Mouse (Mus musculus): ENCODE results near the gene BC004004. TPM values are rescaled to one million over a fixed set of nuclear protein-coding genes. Genes with fewer than 3 reads are reported as not detected.

Gene BC004004
- polyA plus RNA-seq, 1 experiment from 2014 or later, result 116 TPM

DNA sequence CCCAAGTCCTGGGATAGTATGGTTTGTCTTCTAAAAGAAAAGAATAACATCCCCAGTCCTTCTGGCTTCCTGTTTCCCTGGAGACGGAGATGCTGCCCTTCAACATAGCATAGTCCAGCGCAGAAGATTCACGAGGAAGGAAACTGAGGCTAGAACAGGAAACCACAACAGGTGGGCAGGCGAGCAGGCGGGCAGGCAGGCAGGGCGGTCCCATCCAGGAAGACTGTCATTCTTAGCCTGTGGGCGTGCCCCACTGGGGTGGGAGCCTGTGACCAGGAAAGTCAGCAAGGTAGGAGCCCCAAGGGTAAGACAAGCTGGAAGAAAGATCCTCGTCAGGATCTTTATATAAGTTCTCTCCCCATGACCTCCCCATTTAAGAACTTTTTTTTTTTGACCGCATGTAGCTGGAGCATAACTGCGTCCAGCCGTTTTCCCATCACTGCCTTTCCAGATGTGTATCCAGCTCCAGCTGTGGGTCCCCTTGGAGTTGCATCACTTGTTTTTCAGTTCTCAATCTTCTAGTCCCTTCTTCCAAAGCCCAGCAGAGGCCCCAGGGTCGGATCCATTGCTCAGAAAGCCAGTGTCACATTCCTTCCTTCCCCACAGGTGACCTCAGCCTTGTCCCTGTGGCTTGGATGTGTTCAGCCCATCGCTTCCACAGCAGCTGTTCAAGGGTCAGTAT is 35.9 kb downstream of the BC004004 start:
- WGBS, result 53% methylated on average over 13 of the region's 13 CpGs
- no peak overlapping the region for H3K4me3 ChIP-seq (ENCODE audit: low read depth, low read length)
- peaks cover 24% of the 10 kb centered on the region for H3K36me3 ChIP-seq (ENCODE audit: control insufficient read depth, insufficient read depth)
- H3K27me3 ChIP-seq (replicated peaks; ENCODE audit: control insufficient read depth, insufficient read depth, low read length), result no peaks in the 10 kb centered on the region
- no peak for ATAC-seq
- TF ChIP-seq CTCF (IDR thresholded peaks at IDR 0.05; ENCODE audit: low read depth), result no peak
- no peak overlapping the region for H3K27ac ChIP-seq (ENCODE audit: low read depth, low read length)
- H3K4me2 ChIP-seq (replicated peaks; ENCODE audit: low read depth), result no peak overlapping the region
- no peak overlapping the region for H3K9ac ChIP-seq (ENCODE audit: low read depth, low read length)
- H3K4me1 ChIP-seq (replicated peaks; ENCODE audit: control insufficient read depth, insufficient read depth, low read length), result no peaks in the 10 kb centered on the region
- no peaks in the 10 kb centered on the region for H3K9me3 ChIP-seq (ENCODE audit: control insufficient read depth)

- TF ChIP-seq CTCF (IDR thresholded peaks at IDR 0.05; ENCODE audit: low read depth), result no peak
- ATAC-seq, result no peak
- H3K4me2 ChIP-seq (replicated peaks; ENCODE audit: low read depth), result no peak overlapping the region
- no peaks in the 10 kb centered on the region for H3K4me1 ChIP-seq (replicated peaks; ENCODE audit: control insufficient read depth, insufficient read depth, low read length)
- peaks cover 17% of the 10 kb centered on the region for H3K36me3 ChIP-seq (ENCODE audit: control insufficient read depth, insufficient read depth)
- no peak overlapping the region for H3K9ac ChIP-seq (ENCODE audit: low read depth, low read length)
- no peaks in the 10 kb centered on the region for H3K27me3 ChIP-seq (replicated peaks; ENCODE audit: control insufficient read depth, insufficient read depth, low read length)
- 34% methylated on average over 15 of the region's 15 CpGs for WGBS
- H3K9me3 ChIP-seq (ENCODE audit: control insufficient read depth), result no peaks in the 10 kb centered on the region
- H3K4me3 ChIP-seq (ENCODE audit: low read depth, low read length), result no peak overlapping the region
- no peak overlapping the region for H3K27ac ChIP-seq (ENCODE audit: low read depth, low read length)
Observed at GRCm38 (mm10) chr17:29305058-29305806, 36.6 kb downstream of the BC004004 start.

DNA sequence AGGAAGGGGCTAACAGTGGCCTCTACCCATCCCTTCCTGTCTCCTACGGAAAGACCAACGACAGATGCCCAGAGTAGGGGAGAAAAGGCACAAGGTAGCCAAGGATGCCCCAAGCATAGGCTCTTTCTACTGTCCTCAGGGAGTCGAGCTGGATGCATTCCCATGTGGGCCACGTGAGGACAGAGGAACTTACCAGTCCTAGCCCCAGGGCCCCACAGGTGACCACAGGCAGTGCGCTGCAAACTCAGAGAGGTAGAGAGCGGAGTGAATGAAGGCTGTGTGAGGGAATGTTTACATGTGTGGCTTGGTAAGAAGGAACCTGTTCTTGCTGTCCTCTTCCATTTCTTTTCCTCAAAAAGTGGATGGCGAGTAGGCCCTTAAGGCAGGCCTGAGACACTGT is 37.3 kb downstream of the BC004004 start:
- Histone ChIP-seq H3K36me3 (ENCODE audit: control insufficient read depth, insufficient read depth) (peaks cover 13% of the 10 kb centered on the region), H3K9ac (ENCODE audit: low read depth, low read length) (no peak overlapping the region), H3K4me2 (replicated peaks; ENCODE audit: low read depth) (no peak overlapping the region), H3K4me3 (ENCODE audit: low read depth, low read length) (no peak overlapping the region), H3K9me3 (ENCODE audit: control insufficient read depth) (no peaks in the 10 kb centered on the region), H3K4me1 (replicated peaks; ENCODE audit: control insufficient read depth, insufficient read depth, low read length) (no peaks in the 10 kb centered on the region), H3K27ac (ENCODE audit: low read depth, low read length) (no peak overlapping the region), H3K27me3 (replicated peaks; ENCODE audit: control insufficient read depth, insufficient read depth, low read length) (no peaks in the 10 kb centered on the region)
- ATAC-seq, result no peak
- TF ChIP-seq CTCF (IDR thresholded peaks at IDR 0.05; ENCODE audit: low read depth), result no peak
- WGBS, result 66% methylated on average over 7 of the region's 7 CpGs

DNA sequence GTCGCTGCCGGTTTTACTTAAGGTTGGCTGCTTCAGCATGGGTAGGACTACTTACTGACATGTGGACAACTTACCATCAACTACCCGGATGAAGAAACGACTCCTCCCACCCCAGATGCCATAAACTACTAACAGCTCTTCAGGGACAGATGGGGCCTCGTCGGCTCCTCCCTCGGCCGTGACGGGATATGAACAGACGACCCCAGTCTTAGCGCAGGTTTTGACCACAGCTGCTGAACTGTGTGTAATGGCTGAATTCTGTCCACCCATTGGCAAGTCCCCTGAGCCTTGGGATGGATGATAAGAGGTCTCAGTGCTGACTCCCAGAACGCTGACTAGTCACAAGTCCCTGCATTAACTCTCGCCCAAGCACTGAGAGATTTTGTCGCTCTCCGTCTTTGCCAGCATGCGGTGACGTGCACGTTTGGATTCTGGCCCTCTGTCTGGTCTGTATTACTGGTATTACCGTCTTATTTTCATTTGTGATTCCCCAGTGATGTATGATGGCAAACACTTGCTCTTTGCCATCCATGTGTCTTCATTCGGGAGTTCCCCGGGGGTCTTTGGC is 41.6 kb downstream of the BC004004 start:
- no peaks in the 10 kb centered on the region for H3K9me3 ChIP-seq (ENCODE audit: control insufficient read depth)
- WGBS, result 75% methylated on average over 21 of the region's 21 CpGs

GRCm38 (mm10) chr17:29311602-29312001 is 43.0 kb downstream of the BC004004 start:
- no peak for TF ChIP-seq CTCF (IDR thresholded peaks at IDR 0.05; ENCODE audit: low read depth)
- H3K36me3 ChIP-seq (ENCODE audit: control insufficient read depth, insufficient read depth), result no peaks in the 10 kb centered on the region
- no peaks in the 10 kb centered on the region for H3K4me1 ChIP-seq (replicated peaks; ENCODE audit: control insufficient read depth, insufficient read depth, low read length)
- H3K9me3 ChIP-seq (ENCODE audit: control insufficient read depth), result no peaks in the 10 kb centered on the region
- H3K4me3 ChIP-seq (ENCODE audit: low read depth, low read length), result no peak overlapping the region
- 88% methylated on average over 8 of the region's 8 CpGs for WGBS
- no peak overlapping the region for H3K9ac ChIP-seq (ENCODE audit: low read depth, low read length)
- H3K27ac ChIP-seq (ENCODE audit: low read depth, low read length), result no peak overlapping the region
- no peak overlapping the region for H3K4me2 ChIP-seq (replicated peaks; ENCODE audit: low read depth)
- ATAC-seq, result no peak
- no peaks in the 10 kb centered on the region for H3K27me3 ChIP-seq (replicated peaks; ENCODE audit: control insufficient read depth, insufficient read depth, low read length)

More for the DNA sequence above, 41.6 kb downstream of the BC004004 start:
- Histone ChIP-seq H3K36me3 (ENCODE audit: control insufficient read depth, insufficient read depth) (no peaks in the 10 kb centered on the region), H3K4me2 (replicated peaks; ENCODE audit: low read depth) (no peak overlapping the region), H3K4me3 (ENCODE audit: low read depth, low read length) (no peak overlapping the region), H3K4me1 (replicated peaks; ENCODE audit: control insufficient read depth, insufficient read depth, low read length) (no peaks in the 10 kb centered on the region), H3K27me3 (replicated peaks; ENCODE audit: control insufficient read depth, insufficient read depth, low read length) (no peaks in the 10 kb centered on the region), H3K27ac (ENCODE audit: low read depth, low read length) (no peak overlapping the region), H3K9ac (ENCODE audit: low read depth, low read length) (no peak overlapping the region)
- ATAC-seq, result no peak
- no peak for TF ChIP-seq CTCF (IDR thresholded peaks at IDR 0.05; ENCODE audit: low read depth)

DNA sequence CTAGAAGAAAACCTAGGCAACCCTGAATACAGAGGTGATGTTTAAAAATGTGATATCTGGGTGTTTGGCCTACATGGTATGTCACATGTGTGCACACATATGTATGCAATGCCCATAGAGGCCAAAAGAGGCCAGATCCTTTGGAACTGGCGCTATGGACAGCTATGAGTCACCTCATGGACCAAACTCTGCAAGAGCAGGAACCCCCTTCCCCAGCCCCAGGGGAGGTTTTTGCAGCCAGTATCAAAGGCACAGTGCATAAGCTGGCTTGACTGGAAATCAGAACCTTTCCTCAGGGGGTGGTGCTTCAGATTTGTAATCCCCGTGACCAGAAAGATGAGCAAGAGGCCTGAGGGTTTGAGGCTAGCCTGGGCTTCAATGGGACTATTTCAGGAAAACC is 43.5 kb downstream of the BC004004 start:
- Histone ChIP-seq H3K27ac (ENCODE audit: low read depth, low read length) (no peak overlapping the region), H3K4me2 (replicated peaks; ENCODE audit: low read depth) (no peak overlapping the region), H3K4me3 (ENCODE audit: low read depth, low read length) (no peak overlapping the region), H3K36me3 (ENCODE audit: control insufficient read depth, insufficient read depth) (no peaks in the 10 kb centered on the region), H3K9ac (ENCODE audit: low read depth, low read length) (no peak overlapping the region), H3K27me3 (replicated peaks; ENCODE audit: control insufficient read depth, insufficient read depth, low read length) (no peaks in the 10 kb centered on the region), H3K9me3 (ENCODE audit: control insufficient read depth) (no peaks in the 10 kb centered on the region), H3K4me1 (replicated peaks; ENCODE audit: control insufficient read depth, insufficient read depth, low read length) (no peaks in the 10 kb centered on the region)
- WGBS, result 89% methylated on average over 2 of the region's 2 CpGs
- TF ChIP-seq CTCF (IDR thresholded peaks at IDR 0.05; ENCODE audit: low read depth), result no peak
- no peak for ATAC-seq

Measured in intestine, postnatal 0 days (tissue).